Mouse (Mus musculus): ENCODE results near the gene Map3k4.
A peak's percentile ranks its signal among the peaks of the same experiment; 100 is the strongest.
"Not testable (repeated sequence)": the region's sequence is repeated elsewhere in the genome, so short reads cannot be mapped to it uniquely, and the experiment has no call there.

The Map3k4 gene

DNA sequence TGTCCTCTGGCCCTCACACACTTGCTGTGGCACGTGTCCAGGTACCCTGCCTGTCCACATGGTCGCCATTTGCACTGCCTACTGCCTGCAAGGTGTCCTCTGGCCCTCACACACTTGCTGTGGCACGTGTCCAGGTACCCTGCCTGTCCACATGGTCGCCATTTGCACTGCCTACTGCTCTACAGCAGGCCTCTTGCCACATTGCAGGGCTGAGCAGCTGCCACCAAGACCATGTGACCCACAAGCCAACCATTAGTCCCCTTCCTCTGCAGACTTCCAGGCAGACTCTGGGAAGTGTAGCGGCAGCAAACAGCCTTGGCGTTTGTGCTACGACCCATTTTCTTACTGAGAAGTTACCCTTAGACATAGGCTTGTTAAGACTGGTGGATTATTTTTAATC lies 94.0 kb downstream of the Map3k4 start:
- DNase-seq (ENCODE audit: low read depth, low spot score): not testable (repeated sequence)

DNA sequence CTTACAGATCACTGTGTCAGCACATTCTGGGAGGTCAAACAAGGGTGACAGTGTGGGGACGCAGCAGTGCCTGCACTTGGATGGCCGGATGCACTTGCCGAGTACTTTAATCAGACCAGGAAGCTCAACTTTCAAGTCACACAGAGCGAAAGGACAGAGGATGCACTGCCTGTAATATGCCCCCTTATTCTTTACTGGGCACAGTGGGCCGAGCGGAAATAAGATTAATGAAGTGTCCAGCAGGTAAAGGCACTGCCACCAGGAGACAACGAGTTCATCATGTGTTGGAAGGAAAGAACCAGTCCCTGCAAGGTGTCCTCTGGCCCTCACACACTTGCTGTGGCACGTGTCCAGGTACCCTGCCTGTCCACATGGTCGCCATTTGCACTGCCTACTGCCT lies 94.5 kb downstream of the Map3k4 start:
- no peak for DNase-seq (ENCODE audit: low read depth, low spot score)

DNA sequence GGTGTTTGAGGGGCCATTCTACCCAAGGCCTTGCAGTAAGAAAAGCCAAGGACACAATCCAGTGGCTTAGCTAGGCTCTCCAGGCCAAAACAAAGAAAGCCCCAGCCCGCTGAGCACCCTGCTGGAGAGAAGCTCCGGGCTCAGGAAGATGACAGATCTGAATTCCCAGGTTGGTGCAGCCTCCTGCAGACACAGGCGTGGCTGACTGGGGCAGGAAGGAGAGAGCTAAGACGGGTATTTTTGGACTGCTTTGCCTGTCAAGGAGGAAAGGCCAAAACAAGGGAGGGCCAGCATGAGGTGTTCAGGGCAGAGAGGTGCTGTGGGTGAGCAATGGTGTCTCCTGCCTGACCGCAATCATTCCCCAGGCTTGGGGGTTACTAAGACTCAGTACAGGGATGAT lies 94.9 kb downstream of the Map3k4 start:
- no peak for DNase-seq (ENCODE audit: low read depth, low spot score)

DNA sequence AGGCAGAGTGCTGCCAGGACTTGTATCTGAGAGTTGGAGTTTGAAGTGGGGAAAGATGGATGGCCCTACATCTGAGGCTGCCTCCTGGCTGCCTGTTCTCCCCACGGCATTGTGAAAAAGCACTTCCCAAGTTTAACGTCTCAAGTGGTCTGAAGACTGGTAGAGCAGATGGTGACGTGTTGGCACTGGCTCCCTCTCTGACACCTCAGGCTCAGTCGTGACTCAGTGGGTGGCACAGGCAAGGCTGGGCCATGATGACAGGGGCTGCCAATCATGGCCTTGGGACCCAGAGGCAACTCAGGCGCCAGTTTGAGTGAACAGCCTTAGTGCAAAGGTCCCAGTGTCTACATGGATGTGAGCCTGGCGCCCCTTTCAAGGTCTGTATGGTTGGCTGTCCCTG lies 96.7 kb downstream of the Map3k4 start:
- no peak for DNase-seq (ENCODE audit: low read depth, low spot score)

DNA sequence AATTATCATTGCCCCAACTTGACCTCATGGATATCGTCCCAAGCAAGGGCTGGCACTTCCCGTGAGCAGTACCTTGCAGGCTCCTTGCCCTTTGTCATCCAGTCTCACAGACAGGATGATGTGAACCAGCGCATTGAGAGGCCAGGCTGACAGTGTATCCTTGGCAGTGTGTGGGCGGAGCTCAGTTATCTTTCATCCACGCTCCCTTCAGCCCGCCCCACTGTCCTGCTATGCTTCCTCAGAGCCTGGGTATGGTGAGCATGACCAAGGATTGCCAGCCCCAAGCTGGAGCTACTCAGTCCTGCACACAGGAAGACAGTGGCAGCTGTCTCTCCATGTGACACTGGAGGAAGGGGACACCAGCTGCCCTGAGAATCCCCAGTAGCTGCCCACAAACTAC lies 102.4 kb downstream of the Map3k4 start:
- DNase-seq (ENCODE audit: low read depth, low spot score): no peak

DNA sequence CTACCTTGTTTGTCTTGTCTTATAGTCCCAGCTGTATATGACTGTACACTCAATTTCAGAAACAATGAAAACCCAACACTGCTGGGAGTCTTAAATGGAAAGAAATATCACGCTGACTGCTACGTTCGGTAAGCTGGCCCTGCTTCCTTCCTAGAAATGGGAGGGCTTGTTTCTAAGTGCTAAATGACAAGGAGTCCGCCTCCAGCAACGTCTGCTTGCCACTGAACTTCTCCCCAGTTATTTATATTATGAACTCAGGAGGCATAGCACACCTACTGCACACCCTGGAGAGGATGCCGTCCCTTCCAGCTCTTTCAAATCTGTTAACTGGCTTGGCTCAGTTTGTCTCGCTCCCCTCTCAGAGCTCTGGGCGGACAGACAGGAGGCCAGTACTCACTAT lies 105.2 kb downstream of the Map3k4 start:
- DNase-seq (ENCODE audit: low read depth, low spot score): no peak

DNA sequence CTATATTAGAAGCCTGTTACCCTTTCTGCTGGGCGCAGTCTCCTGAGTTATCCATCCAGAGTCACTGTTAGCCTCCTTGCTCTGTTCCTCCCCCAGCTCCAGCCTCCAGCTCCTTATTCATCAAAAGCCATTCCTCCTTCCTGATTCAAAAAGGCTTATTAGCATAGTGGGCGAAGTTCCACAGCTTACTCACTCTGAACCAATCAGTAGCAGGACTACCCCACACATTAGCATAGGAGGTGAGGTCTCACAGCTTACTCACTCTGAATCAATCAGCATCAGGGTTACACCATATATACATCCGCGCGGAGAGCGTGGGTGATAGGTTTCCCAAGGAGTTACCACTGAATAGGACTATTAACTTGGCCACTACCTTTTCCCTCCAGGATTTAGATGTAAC lies 106.3 kb downstream of the Map3k4 start:
- DNase-seq (ENCODE audit: low read depth, low spot score): no peak

DNA sequence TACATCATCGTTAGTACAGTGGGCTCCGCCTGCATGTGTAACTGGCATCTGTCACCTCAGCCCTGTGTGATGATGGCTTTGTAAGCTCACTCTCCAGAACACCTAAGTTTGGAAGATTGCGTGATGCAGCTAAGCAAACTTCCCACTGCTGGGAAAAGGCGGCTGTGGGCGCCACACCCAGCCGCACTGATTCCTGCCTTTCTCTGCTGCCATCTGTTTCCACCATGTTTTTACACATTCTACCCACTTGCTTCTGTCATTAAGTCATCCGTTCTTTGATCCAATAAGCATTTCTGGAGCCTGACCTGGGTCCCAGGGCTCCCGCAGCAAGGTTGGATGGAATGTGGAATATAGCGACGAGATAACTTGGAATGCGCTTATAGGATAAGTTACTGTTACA lies 106.7 kb downstream of the Map3k4 start:
- DNase-seq (ENCODE audit: low read depth, low spot score): no peak

DNA sequence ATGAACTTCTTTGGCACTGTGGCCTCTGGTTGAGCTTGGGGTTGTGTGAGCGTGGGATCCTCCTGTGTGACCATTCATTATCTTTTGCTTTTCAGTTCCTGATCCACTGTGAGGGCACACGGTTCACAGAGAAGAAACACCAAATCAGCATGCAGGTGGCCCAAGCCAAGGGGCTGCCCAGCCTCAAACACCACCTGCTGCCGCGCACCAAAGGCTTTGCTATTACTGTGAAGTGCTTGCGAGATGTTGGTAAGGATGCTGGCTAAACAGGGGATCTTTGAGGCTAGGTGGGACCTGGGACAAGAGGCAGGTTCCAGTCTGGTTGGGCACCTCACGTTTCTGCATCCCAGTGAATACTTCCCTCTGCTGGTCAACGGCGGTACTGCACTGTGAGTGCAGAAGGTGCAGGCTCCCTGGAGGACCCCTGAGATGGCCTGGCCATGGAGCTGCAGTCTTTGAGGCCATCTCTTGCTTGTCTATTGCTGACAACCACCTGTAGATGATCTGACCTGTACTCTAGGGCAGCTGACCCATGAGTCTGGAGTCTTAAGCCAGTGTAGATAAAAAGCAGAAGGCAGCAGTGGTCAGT lies 108.0 kb downstream of the Map3k4 start:
- DNase-seq (ENCODE audit: low read depth, low spot score): peak; percentile 76

DNA sequence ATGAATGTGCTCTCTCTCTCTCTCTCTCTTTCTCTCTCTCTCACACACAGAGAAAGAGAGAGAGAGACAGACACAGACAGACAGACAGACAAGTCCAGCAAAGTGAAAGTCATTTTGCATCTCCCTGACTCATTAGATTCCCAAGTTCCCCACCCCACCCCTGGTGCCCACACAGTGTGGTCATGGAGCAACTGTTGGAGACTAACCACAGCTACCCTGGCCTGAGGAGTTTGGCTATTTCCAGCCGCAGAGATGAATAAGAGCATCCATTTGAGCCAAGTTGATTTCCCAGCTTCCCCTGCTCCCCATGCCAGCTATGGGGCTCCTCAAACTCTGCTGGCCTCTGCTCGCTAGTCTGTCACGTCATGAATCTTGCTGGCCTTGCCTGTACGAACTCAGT lies 109.1 kb downstream of the Map3k4 start:
- no peak for DNase-seq (ENCODE audit: low read depth, low spot score)

DNA sequence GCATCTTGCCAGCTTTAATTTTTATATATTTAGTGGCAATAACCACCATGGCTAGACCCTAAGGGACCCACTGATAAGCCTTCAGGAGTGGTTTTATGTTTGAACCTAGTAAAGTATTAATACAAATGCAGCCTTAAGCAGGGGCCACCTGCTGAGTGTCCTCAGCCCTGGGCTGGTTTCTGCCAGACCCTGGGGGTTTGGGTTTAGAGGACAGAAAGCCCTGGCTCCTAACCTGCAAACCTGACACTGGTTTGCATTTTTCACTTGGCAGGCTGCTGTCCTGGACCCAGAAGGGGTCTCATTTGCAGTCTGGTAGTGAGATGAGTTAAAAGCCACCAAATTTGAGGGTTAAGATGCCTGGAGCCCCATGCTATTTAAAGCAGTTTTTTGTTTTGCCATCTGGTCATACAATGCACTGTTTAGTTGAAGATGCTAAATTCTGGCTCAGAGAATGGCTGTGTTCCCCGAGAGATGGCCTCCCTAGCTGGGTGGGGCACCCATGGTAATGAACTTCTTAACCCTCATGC lies 111.5 kb downstream of the Map3k4 start:
- DNase-seq (ENCODE audit: low read depth, low spot score): no peak

DNA sequence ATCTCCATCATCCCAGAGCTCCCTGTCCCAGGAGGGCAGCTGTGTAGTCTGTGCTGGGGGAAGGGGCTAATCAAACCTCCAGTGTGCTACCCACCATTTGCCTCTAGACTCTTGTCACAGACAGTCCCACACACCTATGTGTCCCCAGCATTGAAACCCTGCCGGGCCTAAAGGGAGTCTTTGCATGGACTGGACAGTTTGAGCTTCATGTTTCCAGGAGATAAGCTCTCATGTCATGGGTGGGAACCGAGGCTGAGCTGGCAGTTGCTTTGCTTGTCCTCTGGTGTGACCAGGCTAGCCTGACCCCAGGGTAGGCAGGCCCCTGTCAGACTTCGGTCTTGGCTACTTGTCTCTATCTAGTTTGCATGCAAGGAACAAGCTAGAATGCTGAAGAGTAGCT lies 112.3 kb downstream of the Map3k4 start:
- DNase-seq (ENCODE audit: low read depth, low spot score): no peak

DNA sequence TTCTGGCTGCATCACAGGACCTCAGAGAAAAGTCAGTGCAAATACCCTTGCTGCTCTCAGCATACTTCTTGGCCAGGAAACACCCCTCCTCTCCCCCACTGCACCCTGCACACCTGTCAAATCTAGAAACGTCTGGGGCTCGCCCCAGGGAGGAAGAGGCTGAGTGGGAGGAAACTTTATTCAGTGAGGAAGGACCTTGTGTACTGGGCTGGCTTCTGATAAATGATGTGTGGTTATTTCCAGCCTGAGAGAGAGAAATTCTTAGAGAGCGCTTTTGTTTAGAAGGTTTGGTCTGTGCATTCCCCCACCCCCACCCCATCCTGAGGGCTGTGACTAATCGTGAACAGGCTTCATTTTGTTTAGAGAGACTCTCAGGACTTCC lies 112.9 kb downstream of the Map3k4 start:
- DNase-seq (ENCODE audit: low read depth, low spot score): no peak

DNA sequence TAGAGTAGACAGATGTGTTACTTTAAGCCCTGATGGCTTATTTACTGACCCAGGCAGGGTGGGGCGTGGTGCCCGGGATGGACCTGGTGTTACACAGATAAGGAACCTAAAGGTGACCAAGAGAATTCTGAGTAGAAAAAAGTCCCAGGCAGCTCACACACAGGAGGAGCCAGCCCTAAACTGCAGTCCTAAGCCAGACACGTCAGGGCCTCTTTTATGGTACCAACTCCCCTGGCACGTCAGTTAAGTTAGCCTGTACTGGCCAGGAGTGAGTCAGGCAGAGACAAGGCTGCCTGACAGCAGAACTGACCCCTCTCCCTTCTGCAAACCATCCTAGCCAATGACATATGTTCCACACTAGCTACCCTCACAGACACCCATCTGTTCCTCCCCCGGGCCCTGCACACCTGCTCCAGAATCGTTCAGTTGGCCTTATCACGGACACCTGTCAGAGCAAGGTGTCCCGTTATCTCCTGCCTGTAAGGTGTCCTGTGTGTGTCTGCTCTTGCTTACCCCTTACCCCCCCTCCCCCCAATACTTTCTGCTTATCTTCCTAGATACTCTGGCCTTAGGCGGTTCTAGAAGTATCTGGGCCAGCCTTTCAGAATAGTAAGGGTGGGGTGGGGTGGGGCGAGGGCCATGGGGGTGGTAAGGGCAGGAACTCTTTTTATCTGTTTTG lies 113.4 kb downstream of the Map3k4 start:
- no peak for DNase-seq (ENCODE audit: low read depth, low spot score)

DNA sequence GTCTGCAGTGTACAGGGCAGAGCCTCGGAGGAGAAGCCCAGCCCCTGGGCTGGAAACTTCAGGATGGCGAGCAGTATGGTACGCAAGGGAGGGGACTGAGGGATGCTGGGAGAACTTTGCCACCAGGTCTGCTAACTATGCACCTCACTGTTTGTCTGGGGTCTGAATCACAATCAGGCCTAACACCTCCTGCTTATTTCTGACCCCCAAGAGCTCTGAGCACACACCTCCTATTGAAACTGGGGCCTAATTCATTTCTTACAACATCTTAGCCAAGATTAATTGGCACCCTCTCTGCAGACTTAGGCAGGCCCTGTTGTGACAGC lies 113.9 kb downstream of the Map3k4 start:
- DNase-seq (ENCODE audit: low read depth, low spot score): no peak

DNA sequence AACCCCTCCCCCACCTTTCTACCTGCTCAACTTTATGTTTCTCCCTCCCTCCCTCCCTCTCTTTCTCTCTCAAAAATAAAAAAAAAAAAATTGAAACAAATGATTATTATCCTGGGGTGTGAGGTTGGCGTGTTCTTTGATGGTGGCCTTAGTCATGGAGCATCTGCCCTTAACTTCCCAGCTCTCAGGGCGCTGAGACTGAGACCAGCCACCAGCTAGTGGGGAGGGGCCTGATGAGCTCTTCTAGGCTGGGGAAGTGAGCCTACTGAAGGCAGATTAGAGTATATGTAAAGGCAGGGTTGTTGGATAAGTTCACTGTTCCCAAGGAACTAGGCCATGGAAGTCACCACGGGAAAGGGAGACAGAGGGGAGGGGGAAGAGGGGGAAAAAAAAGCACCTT lies 114.3 kb downstream of the Map3k4 start:
- DNase-seq (ENCODE audit: low read depth, low spot score): no peak

DNA sequence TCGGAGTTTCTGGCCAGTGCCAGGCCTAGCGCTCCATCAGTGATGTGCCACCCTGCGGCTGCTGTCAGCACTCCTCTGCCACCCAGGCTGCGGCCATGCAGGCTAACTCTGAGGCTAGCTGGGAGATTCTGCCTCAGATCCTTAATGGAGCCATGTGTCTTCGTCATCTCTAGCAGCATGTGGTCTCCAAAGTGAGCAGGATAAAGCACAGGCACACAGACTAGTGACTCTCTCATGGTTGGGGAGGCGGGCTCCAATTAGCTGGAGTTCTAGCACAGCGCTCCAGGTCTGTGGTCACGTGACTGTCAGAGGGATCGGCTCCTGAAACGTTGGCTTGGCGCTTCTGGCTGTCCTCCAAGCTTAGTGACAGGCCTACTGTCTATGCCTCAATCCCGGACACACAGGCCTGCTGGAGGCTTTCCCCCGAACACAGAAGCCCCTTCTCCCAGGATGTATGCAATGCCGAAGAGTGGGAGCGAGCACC lies 115.1 kb downstream of the Map3k4 start:
- DNase-seq (ENCODE audit: low read depth, low spot score): no peak

DNA sequence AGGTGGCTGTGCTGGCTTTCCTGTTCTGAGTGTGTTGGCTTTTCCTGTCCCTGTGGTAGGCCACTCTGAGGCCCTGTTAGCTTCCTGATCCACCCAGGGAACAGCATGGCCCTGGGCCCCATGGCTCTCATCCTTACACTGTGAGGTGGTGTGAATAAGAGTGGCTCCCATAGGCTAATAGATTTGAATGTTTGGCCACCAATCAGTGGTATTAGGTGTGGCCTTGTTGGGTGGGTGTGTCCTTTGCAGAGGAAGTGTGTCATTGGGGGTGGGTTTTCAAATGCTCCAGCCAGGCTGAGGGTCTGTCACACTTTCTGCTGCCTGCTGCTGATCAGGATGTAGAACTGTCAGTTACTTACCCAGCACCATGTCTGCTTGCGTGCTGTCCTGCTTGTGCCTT lies 117.5 kb downstream of the Map3k4 start:
- no peak for DNase-seq (ENCODE audit: low read depth, low spot score)

DNA sequence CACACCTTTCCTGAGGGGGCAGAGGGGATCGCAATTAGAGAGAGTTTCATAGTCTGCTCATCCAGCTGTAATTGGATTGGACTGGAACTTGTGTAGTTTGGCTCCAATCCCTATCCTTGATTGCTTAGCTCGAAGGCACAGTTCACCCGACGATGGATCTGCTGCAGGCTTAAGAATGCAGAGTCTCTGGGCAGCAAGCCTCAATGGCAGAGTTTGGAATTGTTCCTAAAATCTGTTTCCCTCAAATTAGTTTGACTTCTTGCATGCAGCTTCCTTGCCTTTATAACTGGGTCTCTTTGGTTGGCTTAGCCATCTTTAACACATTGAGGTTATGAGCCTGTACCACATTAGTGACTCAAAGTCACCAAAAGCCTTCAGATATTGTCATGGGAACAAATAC lies 118.7 kb downstream of the Map3k4 start:
- no peak for DNase-seq (ENCODE audit: low read depth, low spot score)

DNA sequence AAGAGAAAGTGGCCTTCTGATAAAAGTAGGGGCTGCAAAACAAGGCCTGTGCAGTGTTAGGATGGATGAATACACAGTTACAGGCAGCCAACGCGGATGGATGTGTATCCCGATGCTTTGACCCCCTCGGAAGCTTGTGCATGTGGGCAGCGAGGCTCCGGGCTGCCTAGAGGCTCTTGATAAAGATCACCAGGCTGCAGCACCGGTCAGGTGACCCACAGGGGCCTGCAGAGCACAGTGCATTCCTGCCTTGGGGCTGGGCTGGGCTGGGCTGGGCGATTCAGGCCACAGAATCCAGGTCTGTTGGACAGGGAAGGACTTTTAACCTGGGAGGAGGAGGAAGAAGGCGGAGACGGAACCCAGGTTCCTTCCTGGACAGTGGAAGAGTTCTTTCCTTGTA lies 123.0 kb downstream of the Map3k4 start:
- DNase-seq (ENCODE audit: low read depth, low spot score): no peak

DNA sequence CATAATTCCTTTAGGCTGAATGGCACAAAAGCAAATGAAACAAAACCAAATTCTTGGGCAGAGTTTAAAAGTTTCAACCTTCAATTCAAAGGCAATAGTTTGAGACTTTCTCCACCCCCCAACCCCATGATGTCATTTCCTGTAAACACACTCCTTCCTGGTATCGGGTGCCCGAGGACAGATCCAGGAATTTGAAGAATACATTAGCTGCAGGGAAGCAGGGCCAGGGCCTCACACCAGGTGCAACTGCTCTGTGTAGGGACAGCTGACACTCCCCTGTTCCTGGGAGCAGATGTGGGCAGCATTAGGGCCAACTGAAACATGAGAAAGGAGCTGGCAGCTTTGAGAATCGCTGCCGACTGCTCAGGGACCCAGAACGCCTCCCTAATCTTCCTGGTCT lies 123.5 kb downstream of the Map3k4 start:
- DNase-seq (ENCODE audit: low read depth, low spot score): no peak

DNA sequence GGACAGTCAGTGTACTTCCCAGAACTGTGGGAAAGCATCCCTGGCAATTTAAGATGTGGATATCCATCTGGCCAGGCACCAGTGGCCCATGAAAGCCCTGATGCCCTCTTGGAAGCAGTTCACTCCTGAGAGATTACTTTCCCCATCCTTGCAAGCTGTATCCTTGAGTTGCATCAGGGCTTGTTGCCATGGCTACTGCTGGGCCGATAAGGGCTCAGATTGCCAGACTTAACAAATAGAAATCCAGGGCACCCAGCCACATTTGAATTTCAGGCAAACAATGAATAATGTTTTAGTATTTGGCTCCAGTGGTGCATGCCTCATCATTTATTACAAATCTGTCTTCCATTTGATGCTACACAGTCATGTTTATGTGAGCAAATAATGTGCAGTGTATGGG lies 130.8 kb downstream of the Map3k4 start:
- DNase-seq (ENCODE audit: low read depth, low spot score): no peak

DNA sequence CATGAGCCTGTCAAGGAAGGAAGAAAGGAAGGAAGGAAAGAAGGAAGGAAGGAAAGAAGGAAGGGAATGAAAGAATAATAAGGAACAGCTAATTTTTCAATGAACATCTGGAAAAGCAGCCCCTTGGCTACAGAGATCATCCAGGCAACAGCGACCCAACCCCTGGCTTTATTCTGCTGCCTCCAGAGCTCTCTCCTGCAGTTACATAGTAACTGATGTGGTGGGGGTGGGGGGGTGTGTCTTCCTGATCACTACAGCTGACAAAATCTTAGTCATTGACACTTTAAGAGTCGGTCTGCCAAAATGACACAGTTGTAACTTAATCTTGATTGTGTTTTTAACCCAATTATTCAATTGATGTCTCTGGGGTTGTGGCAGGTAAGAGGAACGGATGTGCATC lies 132.3 kb downstream of the Map3k4 start:
- DNase-seq (ENCODE audit: low read depth, low spot score): no peak

DNA sequence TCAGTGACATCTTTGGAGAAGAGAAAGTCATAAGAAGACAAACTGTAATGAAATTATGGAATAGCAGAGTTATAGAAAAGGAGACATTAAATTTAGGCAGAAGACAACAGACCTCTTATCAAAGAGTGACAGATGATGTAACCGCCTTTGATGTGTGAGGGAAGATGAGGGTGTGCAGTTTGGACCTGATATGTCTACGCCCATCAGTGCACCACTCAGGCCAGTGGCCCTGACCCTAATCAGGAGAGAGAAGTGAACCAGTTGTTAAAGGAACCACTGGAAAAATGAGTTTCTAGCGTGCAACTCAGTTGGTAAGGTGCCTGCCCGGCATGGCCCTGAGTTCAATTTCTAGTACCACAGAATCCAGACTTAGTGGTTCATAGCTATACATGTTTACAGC lies 132.7 kb downstream of the Map3k4 start:
- DNase-seq (ENCODE audit: low read depth, low spot score): no peak
